ENCODE assay signal across 20 mouse cellular contexts in the genomic region with DNA sequence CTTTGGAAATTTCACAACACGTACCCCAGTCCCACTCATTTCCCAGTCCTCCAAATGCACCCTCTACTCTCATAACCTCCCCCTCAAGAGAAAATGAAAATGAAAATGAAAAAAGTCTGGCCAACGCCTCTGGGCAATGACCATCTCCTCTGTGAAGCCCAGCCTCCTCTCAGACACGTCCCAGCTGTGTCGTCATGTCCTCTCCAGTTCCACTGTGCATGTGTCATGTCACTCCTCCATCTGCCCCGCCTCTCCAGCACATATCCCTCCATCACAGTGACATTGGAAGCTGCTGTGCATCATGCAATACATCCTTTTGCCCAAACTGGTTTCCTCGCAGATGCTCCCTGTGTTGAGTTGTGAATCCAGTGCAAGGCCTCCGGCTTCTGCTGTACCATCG.
DNase-seq lines count a peak whose midpoint lies in the region; ATAC-seq and TF ChIP-seq lines count a peak whose summit lies in the region.
"Had no signal": no experiment of that assay in that cellular context is flagged by ENCODE, and none has a peak within 500 bp of the region (broad histone marks: within the 10 kb centered on the region; RNA-seq: fewer than 3 reads in every experiment).

No protein-coding gene starts in this region.

- 69% methylated on average over 8 of the region's 8 CpGs for whole genome bisulfite sequencing in lung, embryonic 14.5 days
- 90% methylated on average over 8 of the region's 8 CpGs for WGBS in forebrain, postnatal 0 days

- H3K9me3 ChIP-seq in lung, embryonic 14.5 days (ENCODE audit: low read depth, low read length): no peaks in the 10 kb centered on the region
- peaks cover under 1% of the 10 kb centered on the region for H3K9me3 ChIP-seq in CH12.LX (replicated peaks; ENCODE audit: low read length)
- no peaks in the 10 kb centered on the region for H3K9me3 ChIP-seq in forebrain, postnatal 0 days (ENCODE audit: low read length)
- H3K9me3 ChIP-seq: forebrain, embryonic 13.5 days; heart, embryonic 13.5 days; hindbrain, embryonic 12.5 days had no signal

- H3K4me2 ChIP-seq in lung, embryonic 14.5 days: no peak overlapping the region
- H3K4me2 ChIP-seq in CH12.LX (ENCODE audit: insufficient read depth, low read depth, poor library complexity, severe bottlenecking): peak overlapping the region; percentile 67
- no peak overlapping the region for H3K4me2 ChIP-seq in forebrain, postnatal 0 days (ENCODE audit: low read depth)
- H3K4me2 ChIP-seq: forebrain, embryonic 13.5 days; heart, embryonic 13.5 days; hindbrain, embryonic 12.5 days had no signal

- peak; percentile 11 for DNase-seq in heart, adult 8-10 months (ENCODE audit: low spot score)
- no peak for DNase-seq in heart, postnatal 14 days
- DNase-seq in lung, embryonic 14.5 days: peak; percentile 41
- DNase-seq in lung, postnatal 14 days: no peak
- no peak for DNase-seq in CH12.LX (ENCODE audit: extremely low read depth)
- peak; percentile 23 for DNase-seq in lung, postnatal 25 days (ENCODE audit: low spot score)
- DNase-seq in forebrain, postnatal 0 days: no peak
- DNase-seq in testis, postnatal 10 days (ENCODE audit: low spot score): no peak
- DNase-seq: adrenal gland, adult 2 months; adrenal gland, postnatal 25 days; cerebellum, adult 2 months; cerebellum, postnatal 10 days; gastrocnemius, adult 2 months; gastrocnemius, postnatal 25 days; heart, postnatal 4 days had no signal

- no peaks in the 10 kb centered on the region for H3K4me1 ChIP-seq in lung, embryonic 14.5 days (ENCODE audit: insufficient read depth)
- H3K4me1 ChIP-seq in CH12.LX (ENCODE audit: control insufficient read depth in 1 of 2, insufficient read depth in 2 of 2): peaks cover 6 to 8% of the 10 kb centered on the region in 2 experiments
- H3K4me1 ChIP-seq in forebrain, postnatal 0 days (ENCODE audit: insufficient read depth): peaks cover 6% of the 10 kb centered on the region; the same call in 1 of the 2 replicates
- H3K4me1 ChIP-seq: embryonic facial prominence, embryonic 10.5 days; hindbrain, embryonic 12.5 days had no signal

- no peak overlapping the region for H3K9ac ChIP-seq in lung, embryonic 14.5 days
- H3K9ac ChIP-seq in CH12.LX (ENCODE audit: insufficient read depth, low read depth): peak overlapping the region; percentile 18; the same call in 1 of the 2 replicates
- H3K9ac ChIP-seq in forebrain, postnatal 0 days: no peak overlapping the region
- H3K9ac ChIP-seq: forebrain, embryonic 13.5 days; heart, embryonic 13.5 days; hindbrain, embryonic 12.5 days had no signal

- intact Hi-C loops in heart, postnatal 14 days (cut with DNase I): no loop called here

- no peak for ATAC-seq in lung, embryonic 14.5 days (ENCODE audit: insufficient read depth)
- no peak for ATAC-seq in forebrain, postnatal 0 days
- ATAC-seq: forebrain, embryonic 13.5 days; hindbrain, embryonic 16.5 days had no signal

- peak; percentile 44 for TF ChIP-seq POLR2A in CH12.LX (IDR thresholded peaks at IDR 0.05; ENCODE audit: low read depth, low read length)

- H3K4me3 ChIP-seq in lung, embryonic 14.5 days (ENCODE audit: low read depth, low read length): no peak overlapping the region
- H3K4me3 ChIP-seq in CH12.LX (replicated peaks in 1 of 3; ENCODE audit: low read depth in 2 of 3, low read length in 2 of 3, poor library complexity in 1 of 3): peak overlapping the region in 1 of 3 experiments; percentile 2
- no peak overlapping the region for H3K4me3 ChIP-seq in forebrain, postnatal 0 days (ENCODE audit: low read depth, low read length)
- H3K4me3 ChIP-seq: embryonic facial prominence, embryonic 10.5 days; forebrain, embryonic 13.5 days; gastrocnemius, adult 2 months; heart, embryonic 13.5 days; hindbrain, embryonic 12.5 days had no signal

- H3K79me2 ChIP-seq in CH12.LX (replicated peaks; ENCODE audit: control insufficient read depth, extremely low read depth, insufficient read depth, poor library complexity, severe bottlenecking): no peaks in the 10 kb centered on the region

- TF ChIP-seq CTCF in lung, embryonic 14.5 days (IDR thresholded peaks at IDR 0.05; ENCODE audit: low read depth): no peak
- TF ChIP-seq CTCF in CH12.LX (conservative IDR thresholded peaks at IDR 0.05 in 1 of 2, IDR thresholded peaks at IDR 0.05 in 1 of 2; ENCODE audit: low read depth in 2 of 2, low read length in 2 of 2): no peak
- no peak for TF ChIP-seq CTCF in forebrain, postnatal 0 days (IDR thresholded peaks at IDR 0.05; ENCODE audit: low read depth)

- in situ Hi-C loops in CH12.LX (cut with MboI; ENCODE audit: low pct_ligation_motif_present, low pct_unique_long_range_greater_than_20kb, low sequenced_read_pairs): no loop called here

- H3K36me3 ChIP-seq in lung, embryonic 14.5 days (ENCODE audit: insufficient read depth): no peaks in the 10 kb centered on the region
- no peaks in the 10 kb centered on the region for H3K36me3 ChIP-seq in CH12.LX (replicated peaks in 1 of 2; ENCODE audit: control insufficient read depth in 1 of 2, insufficient read depth in 1 of 2, low read length in 1 of 2)
- H3K36me3 ChIP-seq in forebrain, postnatal 0 days (ENCODE audit: insufficient read depth): no peaks in the 10 kb centered on the region
- H3K36me3 ChIP-seq: embryonic facial prominence, embryonic 10.5 days; heart, embryonic 13.5 days; hindbrain, embryonic 12.5 days had no signal

- no peak for TF ChIP-seq RAD21 in CH12.LX (IDR thresholded peaks at IDR 0.05; ENCODE audit: low read depth, low read length)

- dilution Hi-C loops in CH12.LX (cut with MboI; ENCODE audit: extremely low pct_ligation_motif_present, extremely low pct_unique_long_range_greater_than_20kb, low sequenced_read_pairs): no loop called here

- H3K27ac ChIP-seq in lung, embryonic 14.5 days (ENCODE audit: low read depth): no peak overlapping the region
- H3K27ac ChIP-seq in CH12.LX (ENCODE audit: insufficient read depth, low read depth): no peak overlapping the region
- H3K27ac ChIP-seq in forebrain, postnatal 0 days (ENCODE audit: low read depth, low read length): no peak overlapping the region
- H3K27ac ChIP-seq: embryonic facial prominence, embryonic 10.5 days; forebrain, embryonic 13.5 days; gastrocnemius, adult 2 months; heart, embryonic 13.5 days; hindbrain, embryonic 12.5 days had no signal

- TF ChIP-seq EP300 in CH12.LX (IDR thresholded peaks at IDR 0.05; ENCODE audit: low read length): no peak

- no peaks in the 10 kb centered on the region for H3K27me3 ChIP-seq in lung, embryonic 14.5 days (ENCODE audit: insufficient read depth, low read length)
- no peaks in the 10 kb centered on the region for H3K27me3 ChIP-seq in CH12.LX (replicated peaks)
- no peaks in the 10 kb centered on the region for H3K27me3 ChIP-seq in forebrain, postnatal 0 days (ENCODE audit: insufficient read depth, low read length)
- H3K27me3 ChIP-seq: forebrain, embryonic 13.5 days; heart, embryonic 13.5 days; hindbrain, embryonic 12.5 days had no signal

TF ChIP-seq in CH12.LX, 34 proteins besides CTCF, POLR2A, EP300 and RAD21:
- TF ChIP-seq JUN (IDR thresholded peaks at IDR 0.05; ENCODE audit: insufficient read depth, low read depth, low read length): no peak
- TF ChIP-seq MYC (IDR thresholded peaks at IDR 0.05; ENCODE audit: low read depth, low read length): no peak
- TF ChIP-seq SIN3A (IDR thresholded peaks at IDR 0.05; ENCODE audit: low read length): no peak
- 0 out of 2 replicates have a peak, but pooled peaks have one; percentile 33 for TF ChIP-seq TCF12 (IDR thresholded peaks at IDR 0.05; ENCODE audit: low read depth, low read length)
- peak; percentile 53 for TF ChIP-seq IRF4 (IDR thresholded peaks at IDR 0.05; ENCODE audit: low read depth, low read length)

Comparison
In these comparisons a context has a peak if more than half of its experiments do, and no peak if none do; other contexts are left out.
1. DNase-seq: peak in heart, adult 8-10 months (single experiment), lung, embryonic 14.5 days (single experiment) and lung, postnatal 25 days (single experiment); none in heart, postnatal 14 days (0 of 2), lung, postnatal 14 days (single experiment), CH12.LX (single experiment), forebrain, postnatal 0 days (single experiment) and testis, postnatal 10 days (single experiment).